Mouse (Mus musculus) stomach, embryonic 16.5 days (tissue): ENCODE data around the gene A730049H05Rik. TPM values are rescaled to one million over a fixed set of nuclear protein-coding genes. Genes with fewer than 3 reads are reported as not detected.
A peak's percentile ranks its signal among the peaks of the same experiment; 100 is the strongest.

Experiments used
- ATAC-seq: fragments of 200-750 bp; cut with Nextera tagmentation; 2 replicates; pipeline ENCODE4 v1.8.0; 2017; ENCODE audit warnings: moderate number of reproducible peaks, moderate TSS enrichment; ENCODE audit not compliant: insufficient read depth, low FRiP score
- H3K27ac ChIP-seq: fragments of 300-500 bp; sonication (generic); 2 replicates; pipeline ENCODE4 v1.5.1; 2014; ENCODE audit warnings: low read length
- H3K27me3 ChIP-seq: fragments of 300-500 bp; sonication (generic); 2 replicates; pipeline ENCODE4 v1.6.1; 2014; ENCODE audit warnings: low read length, control low read depth, mixed read lengths; ENCODE audit not compliant: control insufficient read depth, insufficient read depth
- H3K36me3 ChIP-seq: fragments of 300-500 bp; sonication (generic); 2 replicates; pipeline ENCODE4 v1.6.1; 2014; ENCODE audit warnings: low read length; ENCODE audit not compliant: control insufficient read depth, insufficient read depth
- H3K4me1 ChIP-seq: fragments of 300-500 bp; sonication (generic); 2 replicates; pipeline ENCODE4 v1.6.1; 2014; ENCODE audit warnings: low read length, control low read depth, mixed read lengths; ENCODE audit not compliant: control insufficient read depth, insufficient read depth
- H3K4me2 ChIP-seq: fragments of 300-500 bp; sonication (generic); 2 replicates; pipeline ENCODE4 v1.6.1; 2014; ENCODE audit warnings: low read depth, low read length, mixed read lengths
- H3K4me3 ChIP-seq: fragments of 300-500 bp; sonication (generic); replicated peaks from 2 replicates; pipeline ENCODE4 v1.5.1; 2014; ENCODE audit warnings: mild to moderate bottlenecking, low read length
- H3K9ac ChIP-seq: fragments of 300-500 bp; sonication (generic); 2 replicates; pipeline ENCODE4 v1.6.1; 2014; ENCODE audit warnings: low read length
- H3K9me3 ChIP-seq: fragments of 300-500 bp; sonication (generic); replicated peaks from 2 replicates; pipeline ENCODE4 v1.6.1; 2016; ENCODE audit warnings: low read length, control low read depth; ENCODE audit not compliant: control insufficient read depth
- WGBS: fragments of 180-500 bp; shearing (Covaris S2); extraction: QIAGEN DNeasy Blood & Tissue Kit; methylation state at CpG from one replicate; pipeline ENCODE4 v1.1.7; 2014; 5-methylcytosine and 5-hydroxymethylcytosine counted together
- polyA plus RNA-seq: library from polyadenylated mRNA; unstranded; fragments of >200 nt; fragmentation: Nextera tagmentation; extraction: Ambion mirVana; gene quantifications from 2 replicates; pipeline ENCODE4 v1.2.1, GENCODE M21; 2015

A730049H05Rik gene
- polyA plus RNA-seq, 1 experiment from 2014 or later: 0.87 TPM

- H3K4me1 ChIP-seq: peaks cover 13% of the 10 kb centered on the region
- H3K9ac ChIP-seq: peak within 1 kb of the TSS; percentile 52
- no peak within 1 kb of the TSS for H3K4me3 ChIP-seq
- peak within 1 kb of the TSS; percentile 97 for H3K27ac ChIP-seq
- H3K27me3 ChIP-seq: no peaks in the 10 kb centered on the region
- peak within 1 kb of the TSS; percentile 19; the same call in 1 of the 2 replicates for H3K4me2 ChIP-seq
- 33% methylated on average over 4 of the region's 4 CpGs for WGBS
- no peaks in the 10 kb centered on the region for H3K36me3 ChIP-seq
- ATAC-seq: peak; percentile 88
- H3K9me3 ChIP-seq: no peaks in the 10 kb centered on the region
Observed at GRCm38 (mm10) chr6:92869089-92869581, 52.9 kb downstream of the A730049H05Rik start, which contains the start of gene Gm15737. TSS of gene Gm15737 (plus strand) at chr6:92869357.

GRCm38 (mm10) chr6:92869582-92870219 is 53.4 kb downstream of the A730049H05Rik start:
- H3K4me2 ChIP-seq: peak overlapping the region; percentile 19; the same call in 1 of the 2 replicates
- H3K9ac ChIP-seq: peak overlapping the region; percentile 52

GRCm38 (mm10) chr6:92871813-92872212 is 55.5 kb downstream of the A730049H05Rik start:
- no peak overlapping the region for H3K4me2 ChIP-seq
- H3K36me3 ChIP-seq: no peaks in the 10 kb centered on the region
- H3K4me1 ChIP-seq: peaks cover 13% of the 10 kb centered on the region
- H3K4me3 ChIP-seq: no peak overlapping the region
- no peak overlapping the region for H3K9ac ChIP-seq
- no peak for ATAC-seq
- H3K27me3 ChIP-seq: no peaks in the 10 kb centered on the region
- no peaks in the 10 kb centered on the region for H3K9me3 ChIP-seq
- no peak overlapping the region for H3K27ac ChIP-seq
- 65% methylated on average over 4 of the region's 4 CpGs for WGBS

More at GRCm38 (mm10) chr6:92869582-92870219, 53.4 kb downstream of the A730049H05Rik start:
- Histone ChIP-seq H3K4me1 (peaks cover 13% of the 10 kb centered on the region), H3K4me3 (no peak overlapping the region), H3K36me3 (no peaks in the 10 kb centered on the region), H3K27me3 (no peaks in the 10 kb centered on the region), H3K9me3 (no peaks in the 10 kb centered on the region), H3K27ac (peak overlapping the region; percentile 97)
- 32% methylated on average over 16 of the region's 16 CpGs for WGBS
- ATAC-seq: peak; percentile 72

- Histone ChIP-seq H3K27ac (no peak overlapping the region), H3K4me2 (no peak overlapping the region), H3K4me1 (peaks cover 13% of the 10 kb centered on the region), H3K4me3 (no peak overlapping the region), H3K9ac (no peak overlapping the region), H3K9me3 (no peaks in the 10 kb centered on the region), H3K36me3 (0 out of 2 replicates have a peak, but pooled peaks cover 4% of the 10 kb centered on the region), H3K27me3 (no peaks in the 10 kb centered on the region)
- no peak for ATAC-seq
- WGBS: 79% methylated on average over 10 of the region's 10 CpGs
Observed at GRCm38 (mm10) chr6:92872766-92873165, 56.5 kb downstream of the A730049H05Rik start.

- Histone ChIP-seq H3K27me3 (no peaks in the 10 kb centered on the region), H3K4me1 (peaks cover 7% of the 10 kb centered on the region), H3K9ac (no peak overlapping the region), H3K36me3 (0 out of 2 replicates have a peak, but pooled peaks cover 4% of the 10 kb centered on the region), H3K4me3 (no peak overlapping the region), H3K9me3 (no peaks in the 10 kb centered on the region), H3K4me2 (no peak overlapping the region), H3K27ac (no peak overlapping the region)
- ATAC-seq: no peak
- 55% methylated on average over 5 of the region's 5 CpGs for WGBS
Observed at GRCm38 (mm10) chr6:92874854-92875253, 58.6 kb downstream of the A730049H05Rik start.

- 83% methylated on average over 2 of the region's 2 CpGs for WGBS
- no peak overlapping the region for H3K4me2 ChIP-seq
- 0 out of 2 replicates have a peak, but pooled peaks cover 4% of the 10 kb centered on the region for H3K36me3 ChIP-seq
Observed at GRCm38 (mm10) chr6:92875340-92875739, 59.1 kb downstream of the A730049H05Rik start.

GRCm38 (mm10) chr6:92876121-92876520 is 59.8 kb downstream of the A730049H05Rik start:
- no peaks in the 10 kb centered on the region for H3K9me3 ChIP-seq
- peaks cover 8% of the 10 kb centered on the region; the same call in 1 of the 2 replicates for H3K36me3 ChIP-seq
- H3K4me1 ChIP-seq: no peaks in the 10 kb centered on the region
- ATAC-seq: no peak
- H3K27me3 ChIP-seq: no peaks in the 10 kb centered on the region
- no peak overlapping the region for H3K9ac ChIP-seq
- H3K4me2 ChIP-seq: no peak overlapping the region
- no peak overlapping the region for H3K4me3 ChIP-seq
- 65% methylated on average over 5 of the region's 5 CpGs for WGBS
- no peak overlapping the region for H3K27ac ChIP-seq

More at GRCm38 (mm10) chr6:92875340-92875739, 59.1 kb downstream of the A730049H05Rik start:
- Histone ChIP-seq H3K9me3 (no peaks in the 10 kb centered on the region), H3K27me3 (no peaks in the 10 kb centered on the region), H3K4me1 (peaks cover 2% of the 10 kb centered on the region), H3K4me3 (no peak overlapping the region), H3K9ac (no peak overlapping the region), H3K27ac (no peak overlapping the region)
- ATAC-seq: no peak

- Histone ChIP-seq H3K4me3 (no peak overlapping the region), H3K4me1 (no peaks in the 10 kb centered on the region), H3K27me3 (no peaks in the 10 kb centered on the region), H3K27ac (no peak overlapping the region), H3K9me3 (no peaks in the 10 kb centered on the region), H3K4me2 (no peak overlapping the region), H3K9ac (no peak overlapping the region), H3K36me3 (peaks cover 8% of the 10 kb centered on the region; the same call in 1 of the 2 replicates)
- WGBS: 96% methylated on average over 4 of the region's 4 CpGs
- no peak for ATAC-seq
Observed at GRCm38 (mm10) chr6:92877236-92877635, 61.0 kb downstream of the A730049H05Rik start.

- Histone ChIP-seq H3K4me2 (no peak overlapping the region), H3K4me1 (no peaks in the 10 kb centered on the region), H3K4me3 (no peak overlapping the region), H3K27me3 (no peaks in the 10 kb centered on the region), H3K27ac (no peak overlapping the region), H3K36me3 (peaks cover 8% of the 10 kb centered on the region; the same call in 1 of the 2 replicates), H3K9me3 (no peaks in the 10 kb centered on the region), H3K9ac (no peak overlapping the region)
- WGBS: 80% methylated on average over 5 of the region's 5 CpGs
- ATAC-seq: no peak
Observed at GRCm38 (mm10) chr6:92878771-92879170, 62.5 kb downstream of the A730049H05Rik start.
